Mouse (Mus musculus): ENCODE measurements at regions not wholly inside any gene's neighbourhood (a gene's known extent, or its start where the extent isn't known, plus 50 kb on each side); places are given as distances from the start of the nearest gene placed in this dataset.

- H3K4me3 ChIP-seq, result no peak overlapping the region
- TF ChIP-seq CTCF (conservative IDR thresholded peaks at IDR 0.05), result no peak
- H3K27ac ChIP-seq, result peak overlapping the region; percentile 53; the same call in 1 of the 2 replicates
- DNase-seq (ENCODE audit: low spot score in 2 of 2), result peak in 1 of 2 experiments; percentile 21
Observed at GRCm38 (mm10) chr8:34371973-34372665, 260.6 kb upstream of the Gm10131 start.

- no peak for TF ChIP-seq CTCF (conservative IDR thresholded peaks at IDR 0.05)
- no peak for DNase-seq (ENCODE audit: low spot score in 2 of 2)
- Histone ChIP-seq H3K4me3 (no peak overlapping the region), H3K27ac (no peak overlapping the region)
Observed at GRCm38 (mm10) chr8:34371391-34371790, 259.9 kb upstream of the Gm10131 start.

- Histone ChIP-seq H3K27ac (no peak overlapping the region), H3K4me3 (no peak overlapping the region)
- no peak for TF ChIP-seq CTCF (conservative IDR thresholded peaks at IDR 0.05)
- no peak for DNase-seq (ENCODE audit: low spot score in 2 of 2)
Observed at GRCm38 (mm10) chr8:34368556-34368955, 257.0 kb upstream of the Gm10131 start.

GRCm38 (mm10) chr8:34364446-34365035 is 253.0 kb upstream of the Gm10131 start:
- no peak for DNase-seq (ENCODE audit: low spot score in 2 of 2)
- H3K27ac ChIP-seq, result no peak overlapping the region
- no peak overlapping the region for H3K4me3 ChIP-seq
- TF ChIP-seq CTCF (conservative IDR thresholded peaks at IDR 0.05), result no peak

GRCm38 (mm10) chr8:34363679-34364078 is 252.1 kb upstream of the Gm10131 start:
- no peak for TF ChIP-seq CTCF (conservative IDR thresholded peaks at IDR 0.05)
- H3K27ac ChIP-seq, result no peak overlapping the region
- DNase-seq (ENCODE audit: low spot score in 2 of 2), result no peak
- H3K4me3 ChIP-seq, result no peak overlapping the region

- no peak for TF ChIP-seq CTCF (conservative IDR thresholded peaks at IDR 0.05)
- Histone ChIP-seq H3K27ac (no peak overlapping the region), H3K4me3 (no peak overlapping the region)
- DNase-seq (ENCODE audit: low spot score in 2 of 2), result no peak
Observed at GRCm38 (mm10) chr8:34363131-34363530, 251.6 kb upstream of the Gm10131 start.

GRCm38 (mm10) chr8:34361377-34361776 is 249.8 kb upstream of the Gm10131 start:
- no peak for DNase-seq (ENCODE audit: low spot score in 2 of 2)
- Histone ChIP-seq H3K27ac (no peak overlapping the region), H3K4me3 (no peak overlapping the region)
- TF ChIP-seq CTCF (conservative IDR thresholded peaks at IDR 0.05), result no peak

- no peak for DNase-seq (ENCODE audit: low spot score in 2 of 2)
- Histone ChIP-seq H3K4me3 (no peak overlapping the region), H3K27ac (no peak overlapping the region)
- TF ChIP-seq CTCF (conservative IDR thresholded peaks at IDR 0.05), result no peak
Observed at GRCm38 (mm10) chr8:34359776-34360175, 248.2 kb upstream of the Gm10131 start.

- no peak for DNase-seq (ENCODE audit: low spot score in 2 of 2)
- no peak overlapping the region for H3K4me3 ChIP-seq
Observed at GRCm38 (mm10) chr8:34355059-34355458, 243.5 kb upstream of the Gm10131 start.

GRCm38 (mm10) chr8:34353140-34353855 is 241.8 kb upstream of the Gm10131 start:
- no peak overlapping the region for H3K4me3 ChIP-seq
- no peak for TF ChIP-seq CTCF (conservative IDR thresholded peaks at IDR 0.05)
- no peak for DNase-seq (ENCODE audit: low spot score in 2 of 2)
- H3K27ac ChIP-seq, result no peak overlapping the region

More at GRCm38 (mm10) chr8:34355059-34355458, 243.5 kb upstream of the Gm10131 start:
- no peak overlapping the region for H3K27ac ChIP-seq
- TF ChIP-seq CTCF (conservative IDR thresholded peaks at IDR 0.05), result no peak

GRCm38 (mm10) chr8:34334851-34335250 is 223.3 kb upstream of the Gm10131 start:
- peak; percentile 64 to 72 for DNase-seq (ENCODE audit: low spot score in 2 of 2)
- TF ChIP-seq CTCF (conservative IDR thresholded peaks at IDR 0.05), result no peak
- no peak overlapping the region for H3K4me3 ChIP-seq
- H3K27ac ChIP-seq, result no peak overlapping the region; the same call in 1 of the 2 replicates

- H3K27ac ChIP-seq, result no peak overlapping the region
- no peak for TF ChIP-seq CTCF (conservative IDR thresholded peaks at IDR 0.05)
- no peak overlapping the region for H3K4me3 ChIP-seq
- DNase-seq (ENCODE audit: low spot score in 2 of 2), result no peak
Observed at GRCm38 (mm10) chr8:34331673-34332072, 220.1 kb upstream of the Gm10131 start.

GRCm38 (mm10) chr8:34326614-34326965 is 215.1 kb upstream of the Gm10131 start:
- DNase-seq (ENCODE audit: low spot score in 2 of 2), result no peak
- Histone ChIP-seq H3K27ac (peak overlapping the region; percentile 78), H3K4me3 (peak overlapping the region; percentile 40)
- no peak for TF ChIP-seq CTCF (conservative IDR thresholded peaks at IDR 0.05)
